Mouse (Mus musculus) limb, embryonic 10.5 days (tissue): Measurements from ENCODE around the gene Fem1a. TPM values are rescaled to one million over a fixed set of nuclear protein-coding genes. Genes with fewer than 3 reads are reported as not detected.

ENCODE experiments used
- DNase-seq: peaks from one replicate; pipeline ENCODE4 v3.0.0-alpha.2; 2017; ENCODE audit warnings: low spot score
- H3K27ac ChIP-seq: fragments of 300-500 bp; sonication (generic); 2 replicates; pipeline ENCODE4 v1.5.1; 2016; ENCODE audit warnings: mild to moderate bottlenecking
- H3K27me3 ChIP-seq: fragments of 300-500 bp; sonication (generic); 2 replicates; pipeline ENCODE4 v1.6.1; 2016; ENCODE audit warnings: low read depth, mild to moderate bottlenecking; ENCODE audit not compliant: poor library complexity, severe bottlenecking
- H3K36me3 ChIP-seq: fragments of 300-500 bp; sonication (generic); 2 replicates; pipeline ENCODE4 v1.6.1; 2016; ENCODE audit warnings: mild to moderate bottlenecking, moderate library complexity
- H3K4me1 ChIP-seq: fragments of 300-500 bp; sonication (generic); 2 replicates; pipeline ENCODE4 v1.6.1; 2016
- H3K4me3 ChIP-seq: fragments of 300-500 bp; sonication (generic); 2 replicates; pipeline ENCODE4 v1.5.1; 2016; ENCODE audit warnings: mild to moderate bottlenecking, moderate library complexity
- H3K9me3 ChIP-seq: fragments of 300-500 bp; sonication (generic); replicated peaks from 2 replicates; pipeline ENCODE4 v1.6.1; 2016; ENCODE audit warnings: mild to moderate bottlenecking
- WGBS: fragments of 180-500 bp; shearing (Covaris S2); methylation state at CpG from one replicate; pipeline ENCODE4 v1.1.7; 2016; 5-methylcytosine and 5-hydroxymethylcytosine counted together
- polyA plus RNA-seq: library from polyadenylated mRNA; unstranded; fragments of >200 nt; fragmentation: Nextera tagmentation; extraction: Ambion mirVana; gene quantifications from 2 replicates; pipeline ENCODE4 v1.2.1, GENCODE M21; 2016

The Fem1a gene
- polyA plus RNA-seq, 1 experiment from 2014 or later: 14.6 TPM

- Histone ChIP-seq H3K4me3 (peak overlapping the region; percentile 61), H3K36me3 (peaks cover 30% of the 10 kb centered on the region), H3K27me3 (no peaks in the 10 kb centered on the region), H3K9me3 (no peaks in the 10 kb centered on the region), H3K4me1 (peaks cover 52% of the 10 kb centered on the region), H3K27ac (peak overlapping the region; percentile 89)
- WGBS: 1% methylated on average over 23 of the region's 23 CpGs
- peak; percentile 81 for DNase-seq
These were observed 33.0 kb downstream of the Fem1a start for GRCm38 (mm10) chr17:56289371-56290331.

DNA sequence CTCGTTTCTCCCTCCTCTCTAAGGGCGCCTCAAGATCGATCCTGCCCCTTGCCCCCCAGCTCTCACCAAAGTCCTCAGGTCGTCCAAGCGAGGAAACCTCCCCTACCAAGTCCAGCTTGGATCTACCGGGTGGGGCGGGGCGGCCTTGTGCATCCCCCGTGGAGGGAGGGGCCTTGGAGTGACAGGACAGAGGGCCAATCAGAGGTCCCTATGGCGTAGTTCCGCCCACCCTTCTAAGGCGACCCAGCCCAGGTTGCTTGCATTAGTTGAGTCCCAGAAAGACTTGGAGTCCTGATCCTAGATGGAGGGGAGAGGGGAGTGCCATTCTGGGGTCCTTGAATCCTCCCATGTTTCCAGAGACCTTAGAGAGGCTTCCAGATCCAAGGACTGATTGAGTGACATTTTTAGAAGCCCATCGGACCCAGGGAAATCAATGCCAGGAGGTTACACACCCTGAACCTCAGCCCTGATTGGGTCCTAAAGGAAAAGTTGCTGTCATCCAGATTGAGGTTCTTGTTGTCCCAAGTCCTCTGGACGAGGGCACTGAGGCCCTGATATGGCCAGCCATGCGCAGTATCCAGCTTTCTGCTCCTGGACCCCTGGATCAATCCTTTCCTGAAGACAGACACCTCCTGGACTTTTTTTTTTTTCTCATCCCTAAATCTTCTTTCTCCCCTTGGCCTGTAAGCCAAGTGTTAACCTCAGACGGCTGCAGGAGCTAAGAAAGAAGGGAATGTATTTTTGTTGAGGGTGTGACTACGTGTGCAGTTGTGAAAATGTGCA lies 34.0 kb downstream of the Fem1a start:
- peaks cover 21% of the 10 kb centered on the region for H3K36me3 ChIP-seq
- no peaks in the 10 kb centered on the region for H3K9me3 ChIP-seq
- peak; percentile 97 for DNase-seq
- 4% methylated on average over 17 of the region's 17 CpGs for WGBS
- peak overlapping the region; percentile 61 for H3K4me3 ChIP-seq
- H3K27me3 ChIP-seq: no peaks in the 10 kb centered on the region
- peaks cover 52% of the 10 kb centered on the region for H3K4me1 ChIP-seq
- H3K27ac ChIP-seq: peak overlapping the region; percentile 89

DNA sequence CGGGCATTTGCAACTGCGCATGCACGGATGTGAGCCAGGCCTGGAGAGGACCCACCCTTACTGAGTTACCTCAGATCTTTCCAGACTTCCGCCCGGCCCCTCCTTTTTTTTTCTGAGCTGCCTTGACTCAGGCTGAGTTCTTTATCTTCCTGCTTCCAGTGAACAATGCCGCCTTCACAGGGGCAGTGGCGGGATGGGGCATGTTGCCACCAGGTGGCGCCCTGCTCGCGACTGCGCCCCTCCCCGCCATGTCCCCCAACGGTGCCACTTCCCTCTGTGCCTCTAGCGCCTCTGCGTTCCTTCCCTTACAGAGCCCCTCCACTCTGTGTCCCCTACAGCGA lies 34.5 kb downstream of the Fem1a start:
- WGBS: 2% methylated on average over 16 of the region's 16 CpGs
- Histone ChIP-seq H3K4me3 (peak overlapping the region; percentile 61), H3K9me3 (no peaks in the 10 kb centered on the region), H3K36me3 (peaks cover 15% of the 10 kb centered on the region), H3K27me3 (no peaks in the 10 kb centered on the region), H3K4me1 (peaks cover 52% of the 10 kb centered on the region), H3K27ac (peak overlapping the region; percentile 89)
- peak; percentile 94 for DNase-seq

DNA sequence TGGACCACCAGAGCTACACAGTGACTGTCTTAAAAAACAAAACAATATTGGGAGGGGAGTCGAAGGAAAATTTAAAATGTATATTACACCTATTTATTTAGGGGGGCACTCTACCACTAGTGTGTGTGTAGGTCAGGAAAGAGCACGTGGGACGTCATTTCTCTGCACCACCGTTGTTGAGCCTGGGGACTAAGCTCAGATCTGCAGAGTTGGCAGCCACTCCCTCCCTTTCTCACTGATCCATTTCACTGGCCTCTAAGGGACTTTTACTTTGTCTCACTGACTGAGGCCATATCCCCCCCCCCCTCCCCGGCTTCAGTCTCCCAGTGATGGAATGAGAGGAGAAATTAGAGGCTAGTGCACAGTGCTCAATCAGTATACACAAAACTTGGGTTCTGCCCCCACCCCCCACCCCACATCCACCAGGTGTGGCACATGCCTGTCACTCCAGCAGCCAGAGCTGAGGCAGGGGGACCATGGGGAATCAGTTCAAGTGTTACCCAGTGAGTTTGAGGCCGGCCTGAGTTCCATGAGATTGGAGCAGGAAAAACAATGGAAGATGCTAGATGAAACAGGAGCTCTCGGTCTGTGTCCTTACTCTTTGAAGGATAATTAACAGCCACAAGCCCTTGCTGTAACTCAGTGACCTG lies 35.3 kb downstream of the Fem1a start:
- Histone ChIP-seq H3K4me1 (peaks cover 52% of the 10 kb centered on the region), H3K27me3 (no peaks in the 10 kb centered on the region), H3K27ac (peak overlapping the region; percentile 89), H3K4me3 (peak overlapping the region; percentile 61), H3K9me3 (no peaks in the 10 kb centered on the region), H3K36me3 (peaks cover 7% of the 10 kb centered on the region)
- WGBS: 78% methylated on average over 7 of the region's 7 CpGs
- no peak for DNase-seq

DNA sequence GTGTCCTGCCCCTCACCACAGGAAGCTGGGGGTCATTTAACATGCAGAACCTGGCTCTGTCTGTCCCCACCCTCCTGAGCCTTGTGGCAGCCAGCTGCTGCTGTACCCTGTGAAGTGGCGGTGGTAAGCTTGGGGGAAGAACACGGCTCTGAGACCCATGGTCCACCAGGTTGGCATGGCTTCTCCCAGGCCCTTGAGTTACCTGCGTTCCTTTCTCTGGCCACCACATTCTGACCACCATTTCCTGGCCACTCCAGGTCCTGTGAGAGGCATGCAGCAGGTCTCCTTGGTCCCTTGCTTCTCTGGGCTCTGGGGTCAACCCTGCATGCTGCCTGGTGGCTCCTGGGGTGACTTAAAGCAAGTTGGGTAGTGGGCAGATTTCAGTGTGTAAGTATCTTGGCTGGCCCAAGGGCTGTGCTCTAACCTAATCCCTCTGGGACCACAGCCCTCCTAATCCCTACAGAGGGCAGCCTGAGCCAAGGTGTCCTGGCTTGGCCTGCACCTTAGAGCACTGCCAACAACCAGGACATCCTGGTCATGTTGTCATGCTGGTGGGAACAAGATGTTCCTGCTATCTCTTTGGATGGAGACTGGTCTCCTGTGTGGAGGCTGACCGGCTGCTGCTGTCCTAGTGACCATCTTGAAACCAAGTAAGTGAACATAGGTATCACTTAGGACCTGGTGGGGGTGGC lies 36.1 kb downstream of the Fem1a start, which contains the start of gene Plin3:
Gene Plin3 (minus strand): TSS at position 343 of the 692 bp plus-strand sequence.
- Histone ChIP-seq H3K36me3 (peaks cover 2% of the 10 kb centered on the region; the same call in 1 of the 2 replicates), H3K4me3 (no peak within 1 kb of the TSS), H3K27ac (peak within 1 kb of the TSS; percentile 89), H3K9me3 (no peaks in the 10 kb centered on the region), H3K4me1 (peaks cover 50% of the 10 kb centered on the region), H3K27me3 (no peaks in the 10 kb centered on the region)
- no peak for DNase-seq
- WGBS: 93% methylated on average over 4 of the region's 4 CpGs

- no peaks in the 10 kb centered on the region for H3K9me3 ChIP-seq
- no peak overlapping the region for H3K4me3 ChIP-seq
- H3K27me3 ChIP-seq: no peaks in the 10 kb centered on the region
- 63% methylated on average over 1 of the region's 1 CpGs for WGBS
- peak overlapping the region; percentile 89; the same call in 1 of the 2 replicates for H3K27ac ChIP-seq
- DNase-seq: no peak
- no peaks in the 10 kb centered on the region for H3K36me3 ChIP-seq
- H3K4me1 ChIP-seq: peaks cover 44% of the 10 kb centered on the region
These were observed 36.7 kb downstream of the Fem1a start for GRCm38 (mm10) chr17:56293291-56293690.

- H3K4me3 ChIP-seq: no peak overlapping the region
- H3K4me1 ChIP-seq: peaks cover 34% of the 10 kb centered on the region
- WGBS: 88% methylated on average over 19 of the region's 19 CpGs
These were observed 37.6 kb downstream of the Fem1a start for GRCm38 (mm10) chr17:56294241-56294640.

DNA sequence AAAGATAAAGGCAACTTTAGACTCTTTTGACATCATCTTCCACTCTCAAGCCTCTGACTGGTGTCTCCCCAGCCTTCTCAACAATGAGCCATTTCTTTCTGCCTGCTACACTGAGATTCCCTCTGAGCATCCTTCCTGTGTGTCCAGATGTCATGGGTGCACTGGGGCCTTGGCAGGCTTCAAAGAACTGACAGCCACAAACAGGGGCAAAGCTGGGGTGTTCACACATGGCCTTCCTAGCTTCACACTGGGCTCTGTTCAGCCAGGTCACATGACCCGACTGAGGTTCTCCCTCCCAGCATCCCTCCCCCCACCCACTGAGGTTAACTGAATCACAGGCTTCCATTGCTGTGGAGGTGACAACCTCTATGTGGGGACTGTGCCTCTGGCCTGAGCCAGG lies 39.6 kb downstream of the Fem1a start:
- Histone ChIP-seq H3K4me1 (peaks cover 17% of the 10 kb centered on the region), H3K36me3 (no peaks in the 10 kb centered on the region), H3K9me3 (no peaks in the 10 kb centered on the region), H3K4me3 (no peak overlapping the region), H3K27ac (no peak overlapping the region), H3K27me3 (no peaks in the 10 kb centered on the region)
- 75% methylated on average over 1 of the region's 1 CpGs for WGBS
- no peak for DNase-seq

More at GRCm38 (mm10) chr17:56294241-56294640, 37.6 kb downstream of the Fem1a start:
- DNase-seq: no peak
- Histone ChIP-seq H3K36me3 (no peaks in the 10 kb centered on the region), H3K27ac (no peak overlapping the region; the same call in 1 of the 2 replicates), H3K9me3 (no peaks in the 10 kb centered on the region), H3K27me3 (no peaks in the 10 kb centered on the region)

- WGBS: 94% methylated on average over 1 of the region's 1 CpGs
- DNase-seq: no peak
- Histone ChIP-seq H3K4me3 (no peak overlapping the region), H3K4me1 (peaks cover 10% of the 10 kb centered on the region), H3K27me3 (no peaks in the 10 kb centered on the region), H3K27ac (no peak overlapping the region), H3K9me3 (no peaks in the 10 kb centered on the region), H3K36me3 (no peaks in the 10 kb centered on the region)
These were observed 41.6 kb downstream of the Fem1a start for GRCm38 (mm10) chr17:56298238-56298637.

DNA sequence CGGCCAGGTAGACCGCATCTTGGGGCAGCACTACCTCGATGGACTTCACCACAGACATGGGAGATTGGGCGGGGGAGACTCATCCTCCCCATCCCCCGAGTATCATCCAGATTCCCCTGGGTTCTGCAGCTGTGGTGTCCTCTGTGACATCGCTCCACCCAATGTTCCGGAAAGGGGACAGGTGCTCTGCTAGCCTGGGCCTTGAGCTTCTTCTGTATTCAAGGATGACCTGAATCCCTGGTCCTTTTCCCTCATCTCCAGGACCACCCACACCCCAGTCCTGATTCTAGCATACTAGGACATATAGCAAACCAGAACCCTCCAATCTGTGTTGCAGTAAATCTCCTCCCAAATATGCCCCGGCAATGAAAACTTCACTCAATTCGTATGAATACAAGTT lies 43.6 kb downstream of the Fem1a start, which contains the start of gene Arrdc5:
Gene Arrdc5 (minus strand): TSS at position 101 of the 400 bp plus-strand sequence.
- no peak within 1 kb of the TSS for H3K4me3 ChIP-seq
- peaks cover 20% of the 10 kb centered on the region for H3K4me1 ChIP-seq
- peaks cover 7% of the 10 kb centered on the region for H3K36me3 ChIP-seq
- no peak within 1 kb of the TSS for H3K27ac ChIP-seq
- no peaks in the 10 kb centered on the region for H3K9me3 ChIP-seq
- 90% methylated on average over 9 of the region's 9 CpGs for WGBS
- no peak for DNase-seq
- H3K27me3 ChIP-seq: no peaks in the 10 kb centered on the region

DNA sequence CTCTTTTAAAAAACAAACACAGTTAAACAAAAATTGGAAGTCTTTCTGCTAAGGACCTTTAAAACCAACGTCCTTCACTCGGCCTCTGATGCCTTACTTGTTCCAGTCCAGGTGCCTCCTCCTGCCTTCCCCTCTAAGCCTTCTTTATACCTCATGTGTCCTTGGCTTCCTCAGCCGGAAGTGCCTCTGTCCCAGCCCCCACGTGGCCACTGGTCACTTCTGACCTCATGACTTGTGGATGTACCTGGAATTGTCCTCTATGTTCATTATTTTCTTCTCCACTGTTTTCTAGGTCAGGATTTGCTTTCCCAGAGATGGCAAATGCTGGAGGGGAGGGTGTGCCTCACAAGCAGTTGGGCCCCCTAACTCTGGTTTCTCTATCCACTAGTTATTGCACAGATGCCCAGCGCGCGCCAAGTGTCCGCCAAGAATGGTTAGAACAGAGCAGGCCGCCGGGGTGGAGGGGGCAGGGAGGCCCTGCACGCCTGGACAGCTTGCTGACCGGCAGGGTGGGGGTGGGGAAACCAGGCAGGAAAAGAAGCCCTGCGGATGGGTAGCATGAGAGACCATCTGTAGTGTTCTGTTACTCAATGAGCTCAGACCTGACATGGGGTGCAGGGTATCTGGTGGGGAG lies 45.9 kb downstream of the Fem1a start:
- H3K9me3 ChIP-seq: no peaks in the 10 kb centered on the region
- peak overlapping the region; percentile 83 for H3K4me3 ChIP-seq
- DNase-seq: peak; percentile 71
- peak overlapping the region; percentile 97 for H3K27ac ChIP-seq
- peaks cover 42% of the 10 kb centered on the region for H3K4me1 ChIP-seq
- H3K36me3 ChIP-seq: peaks cover 30% of the 10 kb centered on the region
- WGBS: 34% methylated on average over 13 of the region's 13 CpGs
- no peaks in the 10 kb centered on the region for H3K27me3 ChIP-seq
